Mouse (Mus musculus): ENCODE measurements at regions not wholly inside any gene's neighbourhood (a gene's known extent, or its start where the extent isn't known, plus 50 kb on each side); places are given as distances from the start of the nearest gene placed in this dataset.

GRCm38 (mm10) chrX:99541916-99542315 lies 70.8 kb upstream of the Pja1 start:
- no peak for DNase-seq

- DNase-seq, result no peak
Measured at GRCm38 (mm10) chrX:99540087-99540576, 69.1 kb upstream of the Pja1 start.

DNA sequence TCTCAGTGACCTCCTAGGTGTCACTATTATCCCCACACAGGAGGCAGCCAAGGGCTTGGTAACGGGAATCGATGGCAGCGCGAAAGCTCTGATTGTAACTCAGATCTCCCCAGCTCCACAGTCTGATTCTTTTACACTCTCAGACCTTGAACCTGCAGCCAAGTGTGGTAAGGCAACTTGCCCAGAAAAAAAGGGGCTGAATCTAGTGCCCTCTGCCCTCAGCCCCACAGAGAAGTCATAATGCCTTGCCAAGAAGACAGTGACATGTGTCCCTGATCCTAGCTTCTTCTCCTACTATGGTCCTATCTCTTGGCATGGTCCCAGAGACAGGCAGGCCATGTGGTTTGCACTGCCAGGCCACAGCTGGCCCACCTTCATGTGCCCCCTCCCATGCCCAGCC lies 68.6 kb upstream of the Pja1 start:
- no peak for DNase-seq

DNA sequence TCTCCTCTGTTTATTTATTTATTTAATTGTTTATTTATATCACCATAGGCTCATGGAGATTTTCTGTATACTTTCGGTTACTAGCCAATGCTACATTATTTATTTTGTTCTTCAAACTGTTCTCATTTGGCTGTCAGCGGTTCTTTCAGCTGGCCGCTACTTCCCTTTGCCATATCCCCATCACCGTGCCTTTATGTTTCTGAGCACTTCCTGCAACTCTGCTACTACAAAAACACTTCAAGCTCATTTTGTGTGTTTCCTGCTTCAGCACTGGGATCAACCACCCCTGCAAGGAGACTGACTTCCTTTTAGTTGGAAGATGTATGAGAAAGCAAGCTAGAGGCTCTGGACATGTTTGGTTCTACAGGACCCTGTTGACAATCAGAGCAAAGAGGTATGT lies 66.7 kb upstream of the Pja1 start:
- no peak for DNase-seq

DNA sequence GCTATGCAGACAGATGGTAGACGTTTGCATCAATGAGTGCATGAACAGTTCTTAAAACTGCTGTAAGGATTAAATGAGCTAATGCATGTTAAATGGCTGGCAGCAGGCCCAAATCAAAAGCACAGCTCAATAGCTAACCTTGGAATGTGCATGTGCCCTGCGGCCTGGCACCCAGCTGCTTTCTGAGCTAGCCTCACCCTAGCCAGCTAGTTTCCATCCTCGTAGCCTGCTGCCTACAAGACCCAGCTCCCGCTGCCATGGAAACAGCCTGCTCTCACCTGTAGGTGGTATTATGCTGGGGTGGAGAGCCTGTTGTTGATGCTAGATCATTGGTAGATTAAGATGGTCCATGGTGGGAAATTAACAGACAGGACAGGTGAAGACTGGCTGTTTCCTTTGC lies 63.8 kb upstream of the Pja1 start:
- no peak for DNase-seq

GRCm38 (mm10) chrX:99531154-99531553 lies 60.1 kb upstream of the Pja1 start:
- DNase-seq, result no peak

DNA sequence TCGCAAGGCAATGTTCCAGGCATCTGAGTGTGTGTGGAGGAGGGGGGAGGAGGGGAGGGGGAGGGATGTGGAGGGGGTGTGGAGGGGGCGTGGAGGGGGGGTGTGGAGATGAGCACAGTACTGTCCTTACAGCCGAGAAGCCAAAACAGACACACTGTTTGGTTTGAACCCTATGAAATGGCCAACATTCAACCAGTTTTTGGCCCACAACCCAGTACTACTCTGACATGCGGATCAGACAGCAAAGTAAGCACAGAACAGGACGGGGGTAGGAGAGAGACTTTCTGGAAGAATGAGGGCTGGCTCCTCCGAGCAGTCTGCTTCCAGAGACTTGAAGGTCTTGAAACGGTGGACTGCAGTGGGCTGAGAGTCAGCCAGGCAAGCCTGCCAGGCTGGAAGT lies 59.4 kb upstream of the Pja1 start:
- no peak for DNase-seq

DNA sequence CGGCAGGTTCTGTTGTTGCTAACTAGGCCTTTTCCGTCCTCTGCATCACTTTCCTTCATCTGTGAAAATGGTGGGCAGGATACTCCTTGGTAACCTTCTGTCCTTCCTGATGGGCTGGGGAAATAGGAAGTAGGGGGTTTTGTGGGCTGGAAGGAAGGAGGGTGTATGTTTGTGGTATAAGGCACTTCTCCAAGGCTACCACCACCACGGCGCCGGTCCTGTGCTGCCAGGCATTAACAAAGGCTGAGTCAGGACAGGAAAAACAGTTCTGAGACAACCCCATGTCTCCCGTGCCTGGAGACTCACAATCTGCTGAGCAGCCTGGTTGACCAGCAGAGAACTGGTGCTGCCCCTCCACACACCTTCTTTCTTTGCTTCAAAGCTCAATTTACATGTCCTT lies 52.2 kb upstream of the Pja1 start:
- no peak for DNase-seq

DNA sequence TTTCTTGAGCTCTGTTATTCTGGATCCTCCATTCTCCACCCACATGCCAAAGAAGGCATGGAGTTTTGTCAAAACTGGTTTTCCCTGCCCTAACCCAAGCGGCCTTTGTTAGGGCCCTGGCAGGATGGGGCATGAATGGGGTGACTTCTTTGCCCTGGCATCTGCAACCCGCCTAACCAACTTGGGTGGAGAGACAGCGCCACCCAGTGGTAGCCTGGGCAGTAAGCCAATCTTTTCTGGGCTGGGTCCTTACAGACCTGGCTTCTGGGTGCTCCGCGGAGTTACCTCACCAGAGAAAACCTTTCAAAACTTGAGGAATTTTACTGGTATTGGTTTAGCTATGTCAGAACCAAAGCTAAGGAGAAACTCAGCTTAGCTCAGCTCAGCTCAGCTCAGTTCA lies 51.8 kb upstream of the Pja1 start:
- peak; percentile 69 for DNase-seq

DNA sequence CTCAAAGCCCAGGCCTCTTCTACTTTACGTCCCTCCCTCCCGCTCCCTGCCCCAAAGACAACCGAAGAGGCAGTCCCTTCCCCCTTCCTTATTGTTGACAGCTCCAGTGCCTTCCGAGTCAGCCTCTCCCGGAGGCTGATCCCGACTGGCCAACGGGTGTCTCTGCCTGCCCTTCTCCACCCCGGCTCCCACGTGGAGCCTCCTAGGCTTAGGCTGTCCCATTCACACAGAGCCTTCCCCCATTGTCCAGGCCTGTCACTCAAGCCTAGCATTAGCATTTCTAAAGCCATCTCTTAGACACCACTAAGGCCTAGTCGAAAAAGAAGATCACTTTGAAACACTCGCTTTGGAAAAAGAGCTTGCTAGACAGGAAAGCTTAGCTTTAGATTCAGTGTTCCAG lies 51.2 kb upstream of the Pja1 start:
- DNase-seq, result no peak

GRCm38 (mm10) chrX:99521866-99522265 lies 50.8 kb upstream of the Pja1 start:
- DNase-seq, result no peak

Measured in cerebellum, adult 9-10 months (tissue).